Mouse (Mus musculus): ENCODE measurements at regions not wholly inside any gene's neighbourhood (a gene's known extent, or its start where the extent isn't known, plus 50 kb on each side); places are given as distances from the start of the nearest gene placed in this dataset.

- TF ChIP-seq EP300 (IDR thresholded peaks at IDR 0.05; ENCODE audit: insufficient read depth, low read depth, low read length) (no peak), CTCF (IDR thresholded peaks at IDR 0.05; ENCODE audit: low read depth, low read length) (no peak), POLR2A (IDR thresholded peaks at IDR 0.05; ENCODE audit: insufficient read depth, low read length) (no peak)
Observed at GRCm38 (mm10) chr16:90599329-90599870, 127.8 kb downstream of the Mis18a start.

Measured in ES-Bruce4 (cell line).